11 mouse cellular contexts compared by ENCODE assay signal in the genomic region with DNA sequence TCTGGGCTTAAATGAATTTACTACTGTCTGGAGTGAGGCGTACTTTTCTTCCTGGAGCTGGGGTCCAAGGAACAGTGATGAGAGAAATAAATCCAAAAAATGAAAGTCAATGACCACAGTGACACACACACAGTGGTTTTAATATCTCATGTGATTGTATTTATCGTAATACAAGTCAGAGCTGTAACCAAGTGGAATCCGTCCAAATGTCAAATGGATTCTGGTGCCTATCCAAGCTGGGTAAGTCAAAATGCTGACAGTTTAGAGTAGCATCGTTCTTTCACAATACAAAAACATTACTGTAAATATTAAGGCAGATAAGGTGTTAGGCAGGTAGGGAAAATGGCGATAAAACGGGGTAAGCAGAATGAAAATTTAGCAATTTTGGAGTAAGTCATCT.
"Had no signal": no experiment of that assay in that cellular context is flagged by ENCODE, and none has a peak within 500 bp of the region (broad histone marks: within the 10 kb centered on the region; RNA-seq: fewer than 3 reads in every experiment).

No protein-coding gene starts in this region.

- H3K27ac ChIP-seq: heart, adult 2 months; heart, embryonic 13.5 days; heart, embryonic 15.5 days; hindbrain, embryonic 13.5 days; hindbrain, embryonic 15.5 days; hindbrain, postnatal 0 days; kidney, postnatal 0 days; limb, embryonic 13.5 days; limb, embryonic 15.5 days; liver, embryonic 13.5 days; liver, embryonic 15.5 days had no signal

- H3K36me3 ChIP-seq: heart, embryonic 15.5 days; hindbrain, embryonic 13.5 days; hindbrain, embryonic 15.5 days; limb, embryonic 13.5 days; limb, embryonic 15.5 days; liver, embryonic 13.5 days; liver, embryonic 15.5 days had no signal

- H3K4me3 ChIP-seq: heart, adult 2 months; heart, embryonic 13.5 days; heart, embryonic 15.5 days; hindbrain, embryonic 13.5 days; hindbrain, embryonic 15.5 days; limb, embryonic 13.5 days; limb, embryonic 15.5 days; liver, embryonic 13.5 days; liver, embryonic 15.5 days had no signal

- DNase-seq: liver, embryonic 13.5 days had no signal
